ENCODE assay signal across 7 mouse cellular contexts in genomic region chr9:40756401-40756800, GRCm38 (mm10). TPM values are rescaled to one million over a fixed set of nuclear protein-coding genes. Genes with fewer than 3 reads are reported as not detected.
DNase-seq lines count a peak whose midpoint lies in the region; ATAC-seq lines count a peak whose summit lies in the region.

No protein-coding gene starts in this region.

- 18% methylated on average over 4 of the region's 4 CpGs for WGBS in embryonic facial prominence, embryonic 12.5 days
- WGBS in heart, embryonic 15.5 days, result 22% methylated on average over 4 of the region's 4 CpGs

- H3K9me3 ChIP-seq in embryonic facial prominence, embryonic 12.5 days, result no peaks in the 10 kb centered on the region
- H3K9me3 ChIP-seq in heart, embryonic 15.5 days (replicated peaks), result no peaks in the 10 kb centered on the region

- peaks cover 6% of the 10 kb centered on the region for H3K36me3 ChIP-seq in embryonic facial prominence, embryonic 12.5 days
- no peaks in the 10 kb centered on the region for H3K36me3 ChIP-seq in heart, embryonic 15.5 days

- no peaks in the 10 kb centered on the region for H3K27me3 ChIP-seq in embryonic facial prominence, embryonic 12.5 days
- H3K27me3 ChIP-seq in heart, embryonic 15.5 days, result no peaks in the 10 kb centered on the region

- no peak overlapping the region for H3K4me3 ChIP-seq in embryonic facial prominence, embryonic 12.5 days
- H3K4me3 ChIP-seq in heart, embryonic 15.5 days, result peak overlapping the region; percentile 32

- H3K9ac ChIP-seq in embryonic facial prominence, embryonic 12.5 days, result no peak overlapping the region
- no peak overlapping the region for H3K9ac ChIP-seq in heart, embryonic 15.5 days

- H3K4me1 ChIP-seq in embryonic facial prominence, embryonic 12.5 days, result peaks cover 21% of the 10 kb centered on the region
- peaks cover 14% of the 10 kb centered on the region for H3K4me1 ChIP-seq in heart, embryonic 15.5 days (replicated peaks)

- H3K4me2 ChIP-seq in embryonic facial prominence, embryonic 12.5 days (replicated peaks), result peak overlapping the region; percentile 47
- H3K4me2 ChIP-seq in heart, embryonic 15.5 days, result peak overlapping the region; percentile 57

- peak overlapping the region; percentile 88 for H3K27ac ChIP-seq in embryonic facial prominence, embryonic 12.5 days
- peak overlapping the region; percentile 85 for H3K27ac ChIP-seq in heart, embryonic 15.5 days

- DNase-seq in ES-CJ7 (ENCODE audit: low read depth, low spot score), result peak; percentile 88
- peak; percentile 61 for DNase-seq in adrenal gland, adult 2 months
- peak; percentile 66 to 78 for DNase-seq in kidney, postnatal 36 days
- DNase-seq in lung, postnatal 36 days, result peak; percentile 85
- peak; percentile 25 for DNase-seq in right cerebral cortex, postnatal 25 days

- no peak for ATAC-seq in embryonic facial prominence, embryonic 12.5 days (ENCODE audit: insufficient number of reproducible peaks, insufficient read depth, low FRiP score, low TSS enrichment)
- peak; percentile 27; the same call in 1 of the 2 replicates for ATAC-seq in heart, embryonic 15.5 days (replicated peaks; ENCODE audit: insufficient number of reproducible peaks, insufficient read depth, low FRiP score, low read depth)

RNA-seq across cellular contexts. Expression of gene Hspa8, which starts 44.4 kb away (rescaled TPM):
- total RNA-seq in adrenal gland, adult 2 months (2021), result 1,000 to 10,000 TPM; 1,424 to 4,193 TPM
- polyA plus RNA-seq in adrenal gland, adult 2 months (2012; rRNA removed), result 1,414 and 2,267 TPM in 2 replicates
- 2,550 and 2,595 TPM in 2 replicates for polyA plus RNA-seq in embryonic facial prominence, embryonic 12.5 days (2016; fragmentation: Nextera tagmentation; extraction: Ambion mirVana)
- 1,867 and 1,945 TPM in 2 replicates for polyA plus RNA-seq in heart, embryonic 15.5 days (2015; fragmentation: Nextera tagmentation; extraction: Ambion mirVana)

Comparison
In these comparisons a context has a peak if more than half of its experiments do, and no peak if none do; other contexts are left out.
1. DNase-seq: peak in every context shown above with its lines; median percentile 88 in ES-CJ7; 85 in lung, postnatal 36 days; 72 in kidney, postnatal 36 days; 61 in adrenal gland, adult 2 months; 25 in right cerebral cortex, postnatal 25 days.